Mouse (Mus musculus) heart, embryonic 14.5 days (tissue): ENCODE results near the gene Mdga1. TPM values are rescaled to one million over a fixed set of nuclear protein-coding genes. Genes with fewer than 3 reads are reported as not detected.

Source experiments
- ATAC-seq: fragments of 200-750 bp; cut with Nextera tagmentation; 2 replicates; pipeline ENCODE4 v1.8.0; 2017; ENCODE audit warnings: low read depth, moderate TSS enrichment; ENCODE audit not compliant: insufficient number of reproducible peaks, insufficient read depth, low FRiP score
- H3K27ac ChIP-seq, 2 experiments: fragments of 200-500 bp in 1 of 2; fragments of 300-500 bp in 1 of 2; sonication (generic) in 1 of 2; replicated peaks in 1 of 2; 2 replicates each; pipeline ENCODE4 v1.5.1; 2012 to 2014; ENCODE audit warnings: low read depth in 2 of 2, low read length in 2 of 2, control low read depth in 1 of 2, mild to moderate bottlenecking in 1 of 2, mixed read lengths in 1 of 2; ENCODE audit not compliant: control insufficient read depth in 1 of 2, insufficient read depth in 1 of 2
- H3K27me3 ChIP-seq: fragments of 300-500 bp; sonication (generic); 2 replicates; pipeline ENCODE4 v1.6.1; 2014; ENCODE audit warnings: mild to moderate bottlenecking, low read length, control low read depth; ENCODE audit not compliant: control insufficient read depth, insufficient read depth
- H3K36me3 ChIP-seq: fragments of 300-500 bp; sonication (generic); 2 replicates; pipeline ENCODE4 v1.6.1; 2014; ENCODE audit warnings: mild to moderate bottlenecking, control low read depth, low read length, mixed read lengths; ENCODE audit not compliant: control insufficient read depth, insufficient read depth
- H3K4me1 ChIP-seq, 2 experiments: fragments of 200-500 bp in 1 of 2; fragments of 300-500 bp in 1 of 2; sonication (generic) in 1 of 2; 2 replicates each; pipeline ENCODE4 v1.6.1; 2012 to 2014; ENCODE audit warnings: low read length in 2 of 2, control low read depth in 1 of 2, mixed read lengths in 1 of 2; ENCODE audit not compliant: control insufficient read depth in 2 of 2, insufficient read depth in 2 of 2
- H3K4me2 ChIP-seq: fragments of 300-500 bp; sonication (generic); 2 replicates; pipeline ENCODE4 v1.6.1; 2014; ENCODE audit warnings: mild to moderate bottlenecking, low read length
- H3K4me3 ChIP-seq, 2 experiments: fragments of 200-500 bp in 1 of 2; fragments of 300-500 bp in 1 of 2; sonication (generic) in 1 of 2; 2 replicates each; pipeline ENCODE4 v1.5.1; 2012 to 2014; ENCODE audit warnings: low read length in 2 of 2, mild to moderate bottlenecking in 2 of 2, control low read depth in 1 of 2, low read depth in 1 of 2, moderate library complexity in 1 of 2; ENCODE audit not compliant: control insufficient read depth in 1 of 2, insufficient read depth in 1 of 2
- H3K9ac ChIP-seq: fragments of 300-500 bp; sonication (generic); 2 replicates; pipeline ENCODE4 v1.6.1; 2014; ENCODE audit warnings: mild to moderate bottlenecking, low read length
- H3K9me3 ChIP-seq: fragments of 300-500 bp; sonication (generic); 2 replicates; pipeline ENCODE4 v1.6.1; 2016; ENCODE audit warnings: low read length, control low read depth; ENCODE audit not compliant: control insufficient read depth
- WGBS: fragments of 180-500 bp; shearing (Covaris S2); extraction: QIAGEN DNeasy Blood & Tissue Kit; methylation state at CpG from one replicate; pipeline ENCODE4 v1.1.7; 2014; 5-methylcytosine and 5-hydroxymethylcytosine counted together
- polyA plus RNA-seq: library from polyadenylated mRNA; unstranded; fragments of >200 nt; fragmentation: Nextera tagmentation; extraction: Ambion mirVana; gene quantifications from 2 replicates; pipeline ENCODE4 v1.2.1, GENCODE M21; 2014

The Mdga1 gene
- polyA plus RNA-seq, 1 experiment from 2014 or later: 6.3 TPM

DNA sequence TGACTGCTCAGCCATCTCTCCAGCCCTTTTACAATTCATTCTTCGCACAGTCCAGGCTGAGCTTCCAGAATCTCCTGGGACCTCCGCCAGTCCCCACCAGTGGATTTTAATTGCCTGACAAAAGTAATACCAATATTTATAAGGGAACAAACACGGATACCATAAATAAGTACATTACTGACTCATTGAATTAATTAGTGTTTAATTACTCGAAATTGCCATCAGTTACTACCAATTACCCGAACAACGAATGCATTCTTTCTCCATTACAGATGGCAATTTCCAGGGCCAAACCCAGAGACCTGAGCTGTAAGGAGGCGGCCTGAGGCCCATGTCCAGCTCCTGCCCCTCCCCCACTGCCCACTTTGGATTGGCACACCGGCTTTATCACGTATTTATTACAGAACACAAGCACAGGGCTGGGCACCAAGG, 32.5 kb downstream of the Mdga1 start:
- no peak overlapping the region for H3K9ac ChIP-seq
- no peak for ATAC-seq
- H3K4me3 ChIP-seq: no peak overlapping the region
- no peaks in the 10 kb centered on the region for H3K27me3 ChIP-seq
- H3K4me1 ChIP-seq: no peaks in the 10 kb centered on the region
- H3K9me3 ChIP-seq: no peaks in the 10 kb centered on the region; the same call in 1 of the 2 replicates
- H3K4me2 ChIP-seq: no peak overlapping the region
- no peak overlapping the region for H3K27ac ChIP-seq
- H3K36me3 ChIP-seq: no peaks in the 10 kb centered on the region
- 91% methylated on average over 9 of the region's 9 CpGs for WGBS

DNA sequence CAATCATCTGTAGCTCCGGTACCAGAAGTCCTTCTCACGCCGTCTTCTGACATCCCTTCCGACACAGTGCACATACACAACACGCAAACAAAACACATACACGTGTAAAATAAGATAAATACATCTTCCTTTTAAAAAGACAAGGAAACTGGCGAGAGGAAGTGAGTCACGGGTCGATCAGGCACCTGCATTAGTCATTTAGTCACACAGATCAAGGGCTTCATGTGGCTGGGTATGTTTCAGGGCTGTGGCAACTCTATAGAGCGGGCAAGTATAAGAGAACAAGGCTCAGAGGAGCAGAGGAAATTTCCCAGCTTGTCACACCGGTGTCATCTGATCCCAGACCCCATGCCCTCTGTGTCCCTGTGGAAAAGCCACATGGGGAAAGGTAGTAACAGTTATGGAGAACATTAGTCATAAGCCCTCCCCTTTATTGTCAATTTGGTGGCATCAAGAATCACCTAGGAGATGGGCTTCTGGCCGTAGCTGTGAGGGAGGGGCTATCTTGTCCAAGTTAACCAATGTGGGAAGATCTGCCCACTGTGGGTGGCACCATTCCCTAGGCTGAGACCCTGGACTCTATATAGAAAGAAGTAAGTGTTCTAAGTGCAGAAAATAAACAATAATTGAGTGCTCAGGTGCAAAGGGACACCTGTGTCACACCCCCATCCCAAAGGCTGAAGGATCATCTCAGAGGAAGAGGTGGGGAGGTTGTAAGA, 35.6 kb downstream of the Mdga1 start:
- WGBS: 81% methylated on average over 12 of the region's 12 CpGs
- ATAC-seq: no peak

DNA sequence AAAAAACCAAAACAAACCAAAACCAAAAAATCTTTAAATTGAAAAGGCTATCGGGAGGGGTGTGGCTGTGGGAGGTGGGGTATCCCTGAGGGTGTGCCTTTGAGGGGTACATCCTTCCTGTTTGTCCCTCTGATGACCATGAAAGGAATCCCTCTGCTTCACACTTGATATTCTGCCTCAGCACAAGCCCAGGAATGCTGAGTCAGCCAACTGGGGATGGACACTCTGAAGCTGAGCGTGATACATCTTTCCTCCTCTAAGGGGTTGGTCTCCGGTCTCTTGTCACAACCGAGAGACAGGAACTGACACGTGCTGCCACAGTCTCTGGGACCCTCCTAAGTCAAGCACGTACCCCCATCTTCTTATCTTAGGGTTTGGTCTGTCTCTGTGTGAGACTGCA, 37.1 kb downstream of the Mdga1 start:
- Histone ChIP-seq H3K4me1 (peaks cover 8 to 13% of the 10 kb centered on the region in 2 experiments), H3K27ac (no peak overlapping the region), H3K9me3 (no peaks in the 10 kb centered on the region; the same call in 1 of the 2 replicates), H3K4me3 (no peak overlapping the region), H3K36me3 (no peaks in the 10 kb centered on the region), H3K9ac (no peak overlapping the region), H3K27me3 (no peaks in the 10 kb centered on the region), H3K4me2 (no peak overlapping the region)
- WGBS: 73% methylated on average over 6 of the region's 6 CpGs
- ATAC-seq: no peak

More for the DNA sequence above, 35.6 kb downstream of the Mdga1 start:
- Histone ChIP-seq H3K9ac (no peak overlapping the region), H3K27ac (no peak overlapping the region), H3K4me2 (no peak overlapping the region), H3K4me3 (no peak overlapping the region), H3K36me3 (no peaks in the 10 kb centered on the region), H3K9me3 (no peaks in the 10 kb centered on the region; the same call in 1 of the 2 replicates), H3K4me1 (0 out of 4 replicates have a peak, but pooled peaks cover 0 to 2% of the 10 kb centered on the region in 2 experiments), H3K27me3 (no peaks in the 10 kb centered on the region)

DNA sequence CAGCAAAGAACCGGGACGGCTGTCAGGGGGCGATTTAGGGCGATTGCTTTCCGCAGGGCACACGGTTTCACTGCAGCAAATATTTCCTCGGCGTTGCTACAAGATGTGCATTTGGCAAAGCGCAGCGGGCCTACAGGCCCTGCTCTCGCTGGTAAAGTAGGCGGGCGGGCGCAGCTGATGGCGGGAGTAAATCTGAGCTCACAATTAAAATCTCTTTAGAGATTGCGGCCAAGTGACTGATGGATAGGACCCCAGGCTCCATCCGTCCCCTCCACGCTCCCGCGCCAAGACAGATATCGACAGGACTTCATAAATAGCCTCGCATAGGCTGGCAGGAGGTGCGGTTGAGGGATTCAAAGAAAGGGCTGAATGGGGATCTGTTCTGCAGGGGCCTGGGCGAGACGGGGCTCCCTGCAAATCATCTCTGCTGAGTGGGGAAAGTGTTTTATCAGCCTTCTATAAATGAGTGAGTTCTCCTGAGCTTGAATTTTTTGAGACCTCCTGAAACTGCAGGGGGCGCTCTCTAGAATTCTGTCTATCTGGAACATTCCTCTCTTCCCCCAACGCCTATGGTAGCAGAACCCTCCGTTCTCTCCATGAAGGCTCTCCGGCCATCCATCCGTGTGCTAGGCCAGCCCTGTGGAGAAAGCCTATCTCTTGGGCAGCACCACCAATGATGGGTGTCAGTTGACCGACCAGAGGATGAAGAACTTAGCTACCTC, 38.5 kb downstream of the Mdga1 start:
- WGBS: 77% methylated on average over 31 of the region's 31 CpGs
- Histone ChIP-seq H3K27me3 (no peaks in the 10 kb centered on the region), H3K4me3 (no peak overlapping the region), H3K27ac (no peak overlapping the region), H3K9ac (no peak overlapping the region), H3K4me2 (no peak overlapping the region), H3K36me3 (no peaks in the 10 kb centered on the region), H3K4me1 (peaks cover 8 to 13% of the 10 kb centered on the region in 2 experiments), H3K9me3 (no peaks in the 10 kb centered on the region; the same call in 1 of the 2 replicates)
- no peak for ATAC-seq

DNA sequence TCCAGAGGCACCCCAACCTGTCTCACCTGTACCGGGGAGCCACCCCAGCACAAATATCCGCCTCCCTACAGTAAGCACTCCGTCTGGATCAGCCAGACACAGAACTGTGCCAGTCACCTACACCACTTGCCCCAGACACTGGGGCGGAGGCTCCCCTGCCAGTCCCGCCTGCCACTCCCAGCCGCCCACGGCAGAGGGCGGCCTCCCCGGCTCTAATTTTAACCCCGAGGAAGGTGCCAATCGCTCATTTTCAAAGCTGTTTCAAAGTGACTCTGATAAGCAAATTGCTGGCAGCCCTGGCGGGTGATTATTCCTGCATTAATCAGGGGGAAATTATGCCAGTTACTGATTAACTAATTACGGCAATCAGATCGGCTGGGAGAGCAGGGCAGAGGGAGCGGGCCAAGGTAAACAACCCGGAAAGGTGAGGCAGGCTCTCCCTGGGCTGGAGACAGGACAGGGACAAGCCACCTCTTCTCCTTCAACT, 41.1 kb downstream of the Mdga1 start:
- WGBS: 14% methylated on average over 16 of the region's 16 CpGs
- no peak overlapping the region for H3K4me3 ChIP-seq
- no peaks in the 10 kb centered on the region for H3K27me3 ChIP-seq
- peak overlapping the region; percentile 39 for H3K4me2 ChIP-seq
- no peak overlapping the region for H3K27ac ChIP-seq
- H3K9ac ChIP-seq: no peak overlapping the region; the same call in 1 of the 2 replicates
- no peaks in the 10 kb centered on the region for H3K9me3 ChIP-seq
- ATAC-seq: peak; percentile 32; the same call in 1 of the 2 replicates
- peaks cover 8 to 13% of the 10 kb centered on the region in 2 experiments for H3K4me1 ChIP-seq
- no peaks in the 10 kb centered on the region for H3K36me3 ChIP-seq

DNA sequence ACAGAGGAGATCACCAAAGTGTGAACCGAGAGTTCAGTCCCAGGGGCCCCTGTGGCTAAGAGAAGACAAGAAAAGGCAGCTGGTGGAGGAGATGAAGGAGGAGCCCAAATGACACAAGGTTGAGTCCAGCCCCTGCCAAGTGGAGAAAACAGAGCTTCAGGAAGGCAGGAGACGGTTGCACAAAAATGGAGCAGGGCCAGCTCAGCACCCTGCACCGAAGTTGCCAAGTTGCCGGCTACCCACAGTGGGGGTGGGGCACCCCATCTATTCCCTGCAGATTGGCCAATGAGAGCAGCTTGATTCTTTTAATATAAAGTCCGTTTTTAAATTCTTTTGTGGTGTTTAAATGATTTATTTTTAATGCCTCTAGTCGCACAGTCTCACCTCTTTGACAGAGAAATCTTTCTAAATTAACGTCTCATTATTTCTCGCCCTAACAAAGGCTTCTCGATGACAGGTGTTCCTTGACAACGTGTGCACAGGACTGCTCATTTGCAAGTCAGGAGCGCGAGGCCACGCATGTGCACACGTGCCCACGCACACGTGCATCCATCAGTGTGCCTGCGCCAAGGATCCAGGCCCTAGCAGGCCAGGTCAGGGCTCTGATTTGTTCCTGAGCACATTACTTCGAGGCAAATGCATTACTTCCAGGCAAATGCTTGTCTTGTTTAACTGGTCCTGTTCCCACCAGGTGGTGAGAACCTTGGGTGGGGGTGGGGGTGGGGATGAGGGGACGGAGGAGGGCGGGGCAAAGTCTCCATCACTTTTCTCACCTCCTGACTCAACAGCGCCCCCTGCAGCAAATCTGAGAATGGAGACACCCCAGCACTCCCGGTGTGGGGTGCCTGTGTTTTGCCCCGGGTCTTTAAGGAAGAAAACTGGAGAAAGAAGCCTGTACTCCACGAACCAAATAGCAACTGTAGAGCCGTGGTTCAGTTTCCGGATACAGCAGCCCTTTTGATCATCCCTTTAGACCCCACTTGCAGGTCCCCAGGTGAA, 44.0 kb downstream of the Mdga1 start:
- Histone ChIP-seq H3K4me3 (no peak overlapping the region), H3K9ac (no peak overlapping the region), H3K4me1 (peaks cover 10 to 16% of the 10 kb centered on the region in 2 experiments), H3K36me3 (no peaks in the 10 kb centered on the region), H3K4me2 (no peak overlapping the region), H3K27ac (no peak overlapping the region), H3K9me3 (no peaks in the 10 kb centered on the region), H3K27me3 (no peaks in the 10 kb centered on the region)
- ATAC-seq: no peak
- 63% methylated on average over 26 of the region's 26 CpGs for WGBS

DNA sequence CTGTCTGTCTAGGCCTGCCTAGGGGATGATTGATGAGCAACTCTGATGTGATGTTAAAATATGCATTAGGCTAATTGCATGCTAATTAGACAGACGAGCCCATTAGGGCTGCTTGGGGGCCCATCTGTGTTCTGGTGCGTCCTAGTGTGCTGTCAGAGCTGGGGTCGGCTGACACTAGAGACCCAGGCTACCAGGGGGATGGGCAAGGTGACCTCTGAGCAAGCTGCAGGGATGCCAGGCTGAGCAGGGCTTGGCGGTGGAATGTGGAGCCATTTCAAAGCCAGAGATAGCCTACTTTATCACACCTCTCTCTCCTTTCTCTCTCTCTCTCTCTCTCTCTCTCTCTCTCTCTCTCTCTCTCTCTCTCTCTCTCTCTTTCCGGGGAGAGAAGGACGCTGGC, 49.8 kb downstream of the Mdga1 start:
- no peak for ATAC-seq
- H3K4me2 ChIP-seq: peak overlapping the region; percentile 22; the same call in 1 of the 2 replicates
- H3K9ac ChIP-seq: no peak overlapping the region
- peaks cover 19 to 25% of the 10 kb centered on the region in 2 experiments for H3K4me1 ChIP-seq
- H3K9me3 ChIP-seq: no peaks in the 10 kb centered on the region
- WGBS: 18% methylated on average over 5 of the region's 6 CpGs
- H3K27me3 ChIP-seq: no peaks in the 10 kb centered on the region
- H3K27ac ChIP-seq: peak overlapping the region; percentile 60 to 62; a peak in 3 of 4 replicates
- H3K4me3 ChIP-seq: no peak overlapping the region
- no peaks in the 10 kb centered on the region for H3K36me3 ChIP-seq
